Mouse (Mus musculus) liver, postnatal 0 days (tissue): ENCODE measurements around the gene Tgm2.

ENCODE experiments used
- CTCF ChIP-seq: sonication (generic); IDR thresholded peaks from 2 replicates; pipeline ENCODE4 v1.5.1; 2016; ENCODE audit warnings: antibody characterized with exemption, low read depth
- EP300 ChIP-seq: IDR thresholded peaks from 2 replicates; pipeline ENCODE4 v1.6.1; 2016; ENCODE audit warnings: antibody characterized with exemption, low read depth, mild to moderate bottlenecking

GRCm38 (mm10) chr2:158070885-158071632, 75.2 kb downstream of the Tgm2 start:
- 0 out of 2 replicates have a peak, but pooled peaks have one; percentile 29 for TF ChIP-seq CTCF
- TF ChIP-seq EP300 = no peak
